Mouse (Mus musculus): ENCODE results near the gene Sdad1.

GRCm38 (mm10) chr5:92332359-92332840 is 22.1 kb upstream of the Sdad1 start:
- TF ChIP-seq CTCF (conservative IDR thresholded peaks at IDR 0.05; ENCODE audit: low read length) (no peak), NANOG (IDR thresholded peaks at IDR 0.05; ENCODE audit: borderline replicate concordance, low read length) (no peak), POU5F1 (IDR thresholded peaks at IDR 0.05; ENCODE audit: borderline replicate concordance, low read length) (no peak)

Data from E14TG2a.4 (cell line).